Mouse (Mus musculus): ENCODE measurements at regions not wholly inside any gene's neighbourhood (a gene's known extent, or its start where the extent isn't known, plus 50 kb on each side); places are given as distances from the start of the nearest gene placed in this dataset.

- Histone ChIP-seq H3K27ac (ENCODE audit: insufficient read depth, low read length) (peak overlapping the region; percentile 73), H3K9ac (ENCODE audit: low read depth, poor library complexity, severe bottlenecking) (peak overlapping the region; percentile 93), H3K4me1 (ENCODE audit: control insufficient read depth, insufficient read depth, low read length) (no peaks in the 10 kb centered on the region), H3K36me3 (ENCODE audit: control insufficient read depth, insufficient read depth, low read length, poor library complexity, severe bottlenecking) (peaks cover 13% of the 10 kb centered on the region), H3K9me3 (replicated peaks; ENCODE audit: control insufficient read depth, insufficient read depth, low read length, poor library complexity, severe bottlenecking) (no peaks in the 10 kb centered on the region), H3K27me3 (ENCODE audit: control insufficient read depth, insufficient read depth, low read length, poor library complexity, severe bottlenecking) (no peaks in the 10 kb centered on the region), H3K4me3 (ENCODE audit: low read depth, low read length) (peak overlapping the region; percentile 96)
- peak; percentile 20 for TF ChIP-seq CTCF (IDR thresholded peaks at IDR 0.05; ENCODE audit: low read depth, low read length)
- peak; percentile 15 for TF ChIP-seq POLR2A (IDR thresholded peaks at IDR 0.05; ENCODE audit: insufficient read depth, low read length)
- TF ChIP-seq EP300 (IDR thresholded peaks at IDR 0.05; ENCODE audit: insufficient read depth, low read depth, low read length), result no peak
These were observed 205.8 kb upstream of the Stk26 start for GRCm38 (mm10) chrX:50634842-50635615.

- H3K27ac ChIP-seq (ENCODE audit: insufficient read depth, low read length), result peak overlapping the region; percentile 91
- peak overlapping the region; percentile 48 for H3K4me3 ChIP-seq (ENCODE audit: low read depth, low read length)
- H3K4me1 ChIP-seq (ENCODE audit: control insufficient read depth, insufficient read depth, low read length), result no peaks in the 10 kb centered on the region
- H3K27me3 ChIP-seq (ENCODE audit: control insufficient read depth, insufficient read depth, low read length, poor library complexity, severe bottlenecking), result no peaks in the 10 kb centered on the region
- H3K36me3 ChIP-seq (ENCODE audit: control insufficient read depth, insufficient read depth, low read length, poor library complexity, severe bottlenecking), result peaks cover 26% of the 10 kb centered on the region
- H3K9me3 ChIP-seq (replicated peaks; ENCODE audit: control insufficient read depth, insufficient read depth, low read length, poor library complexity, severe bottlenecking), result no peaks in the 10 kb centered on the region
- TF ChIP-seq POLR2A (IDR thresholded peaks at IDR 0.05; ENCODE audit: insufficient read depth, low read length) (no peak), EP300 (IDR thresholded peaks at IDR 0.05; ENCODE audit: insufficient read depth, low read depth, low read length) (no peak), CTCF (IDR thresholded peaks at IDR 0.05; ENCODE audit: low read depth, low read length) (no peak)
- peak overlapping the region; percentile 77; the same call in 1 of the 2 replicates for H3K9ac ChIP-seq (ENCODE audit: low read depth, poor library complexity, severe bottlenecking)
These were observed 204.2 kb upstream of the Olfr1324 start for GRCm38 (mm10) chrX:50632536-50632935.

- H3K27me3 ChIP-seq (ENCODE audit: control insufficient read depth, insufficient read depth, low read length, poor library complexity, severe bottlenecking), result no peaks in the 10 kb centered on the region
- H3K4me3 ChIP-seq (ENCODE audit: low read depth, low read length), result no peak overlapping the region
- no peak overlapping the region for H3K9ac ChIP-seq (ENCODE audit: low read depth, poor library complexity, severe bottlenecking)
- no peaks in the 10 kb centered on the region for H3K4me1 ChIP-seq (ENCODE audit: control insufficient read depth, insufficient read depth, low read length)
- no peak overlapping the region for H3K27ac ChIP-seq (ENCODE audit: insufficient read depth, low read length)
- peaks cover 33% of the 10 kb centered on the region for H3K36me3 ChIP-seq (ENCODE audit: control insufficient read depth, insufficient read depth, low read length, poor library complexity, severe bottlenecking)
- H3K9me3 ChIP-seq (replicated peaks; ENCODE audit: control insufficient read depth, insufficient read depth, low read length, poor library complexity, severe bottlenecking), result no peaks in the 10 kb centered on the region
- no peak for TF ChIP-seq CTCF (IDR thresholded peaks at IDR 0.05; ENCODE audit: low read depth, low read length)
These were observed 197.0 kb upstream of the Olfr1324 start for GRCm38 (mm10) chrX:50625336-50625735.

GRCm38 (mm10) chrX:50622984-50623455 lies 194.7 kb upstream of the Olfr1324 start:
- H3K4me1 ChIP-seq (ENCODE audit: control insufficient read depth, insufficient read depth, low read length), result no peaks in the 10 kb centered on the region
- H3K9ac ChIP-seq (ENCODE audit: low read depth, poor library complexity, severe bottlenecking), result peak overlapping the region; percentile 58; the same call in 1 of the 2 replicates
- H3K27me3 ChIP-seq (ENCODE audit: control insufficient read depth, insufficient read depth, low read length, poor library complexity, severe bottlenecking), result no peaks in the 10 kb centered on the region
- peak overlapping the region; percentile 37; the same call in 1 of the 2 replicates for H3K4me3 ChIP-seq (ENCODE audit: low read depth, low read length)
- no peaks in the 10 kb centered on the region for H3K9me3 ChIP-seq (replicated peaks; ENCODE audit: control insufficient read depth, insufficient read depth, low read length, poor library complexity, severe bottlenecking)
- peaks cover 28% of the 10 kb centered on the region for H3K36me3 ChIP-seq (ENCODE audit: control insufficient read depth, insufficient read depth, low read length, poor library complexity, severe bottlenecking)
- TF ChIP-seq EP300 (IDR thresholded peaks at IDR 0.05; ENCODE audit: insufficient read depth, low read depth, low read length) (no peak), CTCF (IDR thresholded peaks at IDR 0.05; ENCODE audit: low read depth, low read length) (no peak), POLR2A (IDR thresholded peaks at IDR 0.05; ENCODE audit: insufficient read depth, low read length) (no peak)
- H3K27ac ChIP-seq (ENCODE audit: insufficient read depth, low read length), result peak overlapping the region; percentile 65; the same call in 1 of the 2 replicates

- Histone ChIP-seq H3K9me3 (replicated peaks; ENCODE audit: control insufficient read depth, insufficient read depth, low read length, poor library complexity, severe bottlenecking) (no peaks in the 10 kb centered on the region), H3K27me3 (ENCODE audit: control insufficient read depth, insufficient read depth, low read length, poor library complexity, severe bottlenecking) (no peaks in the 10 kb centered on the region), H3K36me3 (ENCODE audit: control insufficient read depth, insufficient read depth, low read length, poor library complexity, severe bottlenecking) (peaks cover 16% of the 10 kb centered on the region), H3K9ac (ENCODE audit: low read depth, poor library complexity, severe bottlenecking) (no peak overlapping the region), H3K4me1 (ENCODE audit: control insufficient read depth, insufficient read depth, low read length) (no peaks in the 10 kb centered on the region), H3K4me3 (ENCODE audit: low read depth, low read length) (no peak overlapping the region), H3K27ac (ENCODE audit: insufficient read depth, low read length) (peak overlapping the region; percentile 44; the same call in 1 of the 2 replicates)
- TF ChIP-seq EP300 (IDR thresholded peaks at IDR 0.05; ENCODE audit: insufficient read depth, low read depth, low read length) (no peak), POLR2A (IDR thresholded peaks at IDR 0.05; ENCODE audit: insufficient read depth, low read length) (no peak), CTCF (IDR thresholded peaks at IDR 0.05; ENCODE audit: low read depth, low read length) (no peak)
These were observed 192.6 kb upstream of the Olfr1324 start for GRCm38 (mm10) chrX:50620909-50621308.

- H3K9ac ChIP-seq (ENCODE audit: low read depth, poor library complexity, severe bottlenecking), result peak overlapping the region; percentile 46; the same call in 1 of the 2 replicates
- H3K9me3 ChIP-seq (replicated peaks; ENCODE audit: control insufficient read depth, insufficient read depth, low read length, poor library complexity, severe bottlenecking), result no peaks in the 10 kb centered on the region
- no peaks in the 10 kb centered on the region for H3K27me3 ChIP-seq (ENCODE audit: control insufficient read depth, insufficient read depth, low read length, poor library complexity, severe bottlenecking)
- TF ChIP-seq EP300 (IDR thresholded peaks at IDR 0.05; ENCODE audit: insufficient read depth, low read depth, low read length), result no peak
- no peak for TF ChIP-seq POLR2A (IDR thresholded peaks at IDR 0.05; ENCODE audit: insufficient read depth, low read length)
- peak; percentile 39 for TF ChIP-seq CTCF (IDR thresholded peaks at IDR 0.05; ENCODE audit: low read depth, low read length)
- H3K36me3 ChIP-seq (ENCODE audit: control insufficient read depth, insufficient read depth, low read length, poor library complexity, severe bottlenecking), result peaks cover 12% of the 10 kb centered on the region
- no peaks in the 10 kb centered on the region for H3K4me1 ChIP-seq (ENCODE audit: control insufficient read depth, insufficient read depth, low read length)
- H3K27ac ChIP-seq (ENCODE audit: insufficient read depth, low read length), result peak overlapping the region; percentile 73
- H3K4me3 ChIP-seq (ENCODE audit: low read depth, low read length), result no peak overlapping the region
These were observed 191.6 kb upstream of the Olfr1324 start for GRCm38 (mm10) chrX:50619919-50620318.
